Comparison of ENCODE assay signal across 32 mouse cellular contexts in genomic region chr5:149622644-149623043, GRCm38 (mm10). TPM values are rescaled to one million over a fixed set of nuclear protein-coding genes. Genes with fewer than 3 reads are reported as not detected.
DNase-seq lines count a peak whose midpoint lies in the region; ATAC-seq and TF ChIP-seq lines count a peak whose summit lies in the region.
"Had no signal": no experiment of that assay in that cellular context is flagged by ENCODE, and none has a peak within 500 bp of the region (broad histone marks: within the 10 kb centered on the region; RNA-seq: fewer than 3 reads in every experiment).

No protein-coding gene starts in this region.

- peak; percentile 66 for DNase-seq in kidney, adult 11 months
- DNase-seq in kidney, postnatal 10 days = no peak
- no peak for DNase-seq in lung, postnatal 36 days
- no peak for DNase-seq in Patski (ENCODE audit: low read depth, low spot score)
- DNase-seq in kidney, postnatal 25 days = peak; percentile 36 to 44
- no peak for DNase-seq in cerebellum, postnatal 14 days
- no peak for DNase-seq in thymus, postnatal 0 days (ENCODE audit: low spot score)
- DNase-seq: adrenal gland, postnatal 25 days; cerebellum, adult 18-20 months; cerebellum, postnatal 10 days; gastrocnemius, adult 2 months; gastrocnemius, postnatal 36 days; heart, adult 18-20 months; heart, postnatal 36 days; layer of hippocampus, adult 9-11 months; liver, embryonic 13.5 days; lung, adult 2 months; right cerebral cortex, postnatal 14 days; thymus, postnatal 14 days had no signal

- ATAC-seq in lung, embryonic 15.5 days (ENCODE audit: borderline replicate concordance, extremely low read depth, low FRiP score, low TSS enrichment) = no peak; the same call in 1 of the 2 replicates
- ATAC-seq in Patski = peak; percentile 66
- ATAC-seq: forebrain, embryonic 16.5 days; intestine, postnatal 0 days had no signal

- H3K27ac ChIP-seq in lung, embryonic 15.5 days = peak overlapping the region; percentile 35
- H3K27ac ChIP-seq: gastrocnemius, adult 2 months; hindbrain, embryonic 14.5 days; limb, embryonic 10.5 days; limb, embryonic 15.5 days; midbrain, embryonic 10.5 days; neural tube, embryonic 13.5 days; stomach, embryonic 15.5 days had no signal

- in situ Hi-C loops in Patski (cut with MboI; ENCODE audit: low pct_unique_long_range_greater_than_20kb) = no loop called here

- no peak overlapping the region for H3K4me3 ChIP-seq in lung, embryonic 15.5 days
- H3K4me3 ChIP-seq: erythroblast, embryonic 14.5 days; gastrocnemius, adult 2 months; limb, embryonic 10.5 days; limb, embryonic 15.5 days; liver, embryonic 13.5 days; midbrain, embryonic 10.5 days; myocyte; neural tube, embryonic 13.5 days; stomach, embryonic 15.5 days had no signal

- H3K9me3 ChIP-seq in lung, embryonic 15.5 days = no peaks in the 10 kb centered on the region
- H3K9me3 ChIP-seq: limb, embryonic 10.5 days; limb, embryonic 15.5 days; liver, embryonic 13.5 days; midbrain, embryonic 10.5 days; neural tube, embryonic 13.5 days; stomach, embryonic 15.5 days had no signal

- CTCF ChIA-PET in Patski (lab: Charles Lee) = interaction anchor here (1.0 to 2.4 kb wide), 7 partner anchors 10 to 97 kb away, joined by 3 to 8 read pairs (median 4); no protein-coding TSS in a partner anchor

- H3K4me1 ChIP-seq in lung, embryonic 15.5 days = peaks cover 20% of the 10 kb centered on the region
- H3K4me1 ChIP-seq: limb, embryonic 10.5 days; limb, embryonic 15.5 days; midbrain, embryonic 10.5 days; neural tube, embryonic 13.5 days; stomach, embryonic 15.5 days had no signal

- peaks cover 87% of the 10 kb centered on the region for H3K36me3 ChIP-seq in lung, embryonic 15.5 days

- WGBS in lung, embryonic 15.5 days = 37% methylated on average over 6 of the region's 6 CpGs

- TF ChIP-seq CTCF in Patski (IDR thresholded peaks at IDR 0.05) = no peak

- no peak overlapping the region for H3K9ac ChIP-seq in lung, embryonic 15.5 days
- H3K9ac ChIP-seq: hindbrain, embryonic 14.5 days; limb, embryonic 15.5 days; liver, embryonic 13.5 days; neural tube, embryonic 13.5 days; stomach, embryonic 15.5 days had no signal

- no peak overlapping the region for H3K4me2 ChIP-seq in lung, embryonic 15.5 days
- H3K4me2 ChIP-seq: heart, embryonic 11.5 days; hindbrain, embryonic 14.5 days; limb, embryonic 15.5 days; liver, embryonic 13.5 days; neural tube, embryonic 13.5 days; stomach, embryonic 15.5 days had no signal

- POLR2A ChIA-PET in Patski (lab: Charles Lee) = interaction anchor here (2.5 kb wide), 1 partner anchor 13 kb away, joined by 10 read pairs; the partner anchor contains the start of gene Hsph1

- H3K27me3 ChIP-seq in lung, embryonic 15.5 days = no peaks in the 10 kb centered on the region
- H3K27me3 ChIP-seq in Patski = no peaks in the 10 kb centered on the region
- H3K27me3 ChIP-seq: CH12.LX; limb, embryonic 15.5 days; liver, embryonic 13.5 days; neural tube, embryonic 13.5 days; stomach, embryonic 15.5 days had no signal

RNA-seq across cellular contexts. Expression of gene Hsph1, which starts 13.5 kb away (rescaled TPM):
- 52.7 and 55.0 TPM in 2 replicates for polyA plus RNA-seq in lung, embryonic 15.5 days (2015; fragmentation: Nextera tagmentation; extraction: Ambion mirVana)
- polyA plus RNA-seq in Patski (2021) = 200 TPM
- polyA plus RNA-seq in thymus, postnatal 0 days (2015; fragmentation: Nextera tagmentation; extraction: Ambion mirVana) = 19.1 and 27.7 TPM in 2 replicates

RNA-seq across cellular contexts. Expression of gene B3glct, which starts 55.4 kb away (rescaled TPM):
- 15.7 and 16.2 TPM in 2 replicates for polyA plus RNA-seq in lung, embryonic 15.5 days (2015; fragmentation: Nextera tagmentation; extraction: Ambion mirVana)
- 16.7 TPM for polyA plus RNA-seq in Patski (2021)
- 6.2 and 7.5 TPM in 2 replicates for polyA plus RNA-seq in thymus, postnatal 0 days (2015; fragmentation: Nextera tagmentation; extraction: Ambion mirVana)

Comparison
In these comparisons a context has a peak if more than half of its experiments do, and no peak if none do; other contexts are left out.
1. DNase-seq: peak in kidney, adult 11 months (single experiment) and kidney, postnatal 25 days (2 of 2); none in kidney, postnatal 10 days (single experiment), lung, postnatal 36 days (single experiment), Patski (single experiment), cerebellum, postnatal 14 days (0 of 2) and thymus, postnatal 0 days (single experiment).